Comparison of ENCODE assay signal across 12 mouse cellular contexts in the genomic region with DNA sequence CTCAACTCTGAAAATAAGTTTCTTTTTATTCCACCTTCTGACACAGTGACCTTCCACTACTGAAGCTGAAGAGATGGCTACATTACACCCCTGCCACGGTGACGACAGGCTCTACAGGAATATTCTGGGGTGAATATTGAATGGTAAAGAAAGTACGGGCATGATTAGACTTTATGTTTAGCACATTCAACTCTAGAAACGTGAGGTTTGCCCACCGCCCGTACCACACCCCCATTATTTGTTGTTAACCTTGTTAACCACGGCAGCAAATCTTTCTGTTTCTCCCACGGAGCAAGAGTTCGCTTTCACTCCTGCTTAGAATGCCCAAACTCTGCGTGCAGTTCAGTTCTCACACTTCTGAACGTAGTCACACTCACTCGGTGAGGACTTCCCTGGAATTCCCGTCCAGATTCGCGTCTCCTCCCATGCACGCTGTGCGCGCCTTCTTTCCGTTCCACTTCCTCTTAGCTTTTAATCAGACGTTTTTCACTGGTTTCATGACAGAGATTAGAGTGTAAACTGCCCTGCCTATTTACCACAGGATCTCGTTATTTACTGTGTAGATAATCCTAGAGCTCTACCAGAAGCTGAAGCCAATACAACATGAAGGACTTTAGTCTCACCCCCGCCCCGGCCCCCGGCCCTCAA.
DNase-seq lines count a peak whose midpoint lies in the region; ATAC-seq and TF ChIP-seq lines count a peak whose summit lies in the region.
"Had no signal": no experiment of that assay in that cellular context is flagged by ENCODE, and none has a peak within 500 bp of the region (broad histone marks: within the 10 kb centered on the region; RNA-seq: fewer than 3 reads in every experiment).

No protein-coding gene starts in this region.

- intact Hi-C loops in gastrocnemius, postnatal 14 days (cut with DNase I; ENCODE audit: low total_unique reads): no loop called here

- H3K4me3 ChIP-seq in kidney, postnatal 0 days (replicated peaks; ENCODE audit: low read depth, low read length): peak overlapping the region; percentile 13
- peak overlapping the region; percentile 13; the same call in 1 of the 2 replicates for H3K4me3 ChIP-seq in forebrain, postnatal 0 days (ENCODE audit: low read depth, low read length)
- H3K4me3 ChIP-seq: hindbrain, embryonic 12.5 days; midbrain, embryonic 10.5 days had no signal

- DNase-seq in kidney, postnatal 0 days (ENCODE audit: low spot score): peak; percentile 64
- no peak for DNase-seq in kidney, postnatal 14 days
- DNase-seq in forebrain, postnatal 0 days: peak; percentile 24
- peak; percentile 30 for DNase-seq in lung, postnatal 10 days
- no peak for DNase-seq in urinary bladder, adult 2 months (ENCODE audit: low spot score)
- no peak for DNase-seq in frontal cortex, postnatal 25 days (ENCODE audit: low spot score in 2 of 2)
- DNase-seq in gastrocnemius, postnatal 14 days: no peak
- DNase-seq: embryo, embryonic 11 days; spleen, adult 18-20 months had no signal

- no peaks in the 10 kb centered on the region for H3K9me3 ChIP-seq in kidney, postnatal 0 days (replicated peaks; ENCODE audit: low read length)
- H3K9me3 ChIP-seq in forebrain, postnatal 0 days (ENCODE audit: low read length): no peaks in the 10 kb centered on the region
- H3K9me3 ChIP-seq: hindbrain, embryonic 12.5 days; midbrain, embryonic 10.5 days had no signal

- H3K27ac ChIP-seq in kidney, postnatal 0 days: peak overlapping the region; percentile 58
- no peak overlapping the region for H3K27ac ChIP-seq in forebrain, postnatal 0 days (ENCODE audit: low read depth, low read length)
- H3K27ac ChIP-seq: hindbrain, embryonic 12.5 days; midbrain, embryonic 10.5 days had no signal

- no peak for TF ChIP-seq CTCF in kidney, postnatal 0 days (IDR thresholded peaks at IDR 0.05; ENCODE audit: low read depth)
- TF ChIP-seq CTCF in forebrain, postnatal 0 days (IDR thresholded peaks at IDR 0.05; ENCODE audit: low read depth): no peak

- peak overlapping the region; percentile 45 for H3K4me2 ChIP-seq in kidney, postnatal 0 days (ENCODE audit: low read length)
- H3K4me2 ChIP-seq in forebrain, postnatal 0 days (ENCODE audit: low read depth): peak overlapping the region; percentile 36
- H3K4me2 ChIP-seq: hindbrain, embryonic 12.5 days had no signal

- H3K36me3 ChIP-seq in kidney, postnatal 0 days (ENCODE audit: insufficient read depth, low read length): no peaks in the 10 kb centered on the region
- no peaks in the 10 kb centered on the region for H3K36me3 ChIP-seq in forebrain, postnatal 0 days (ENCODE audit: insufficient read depth)
- H3K36me3 ChIP-seq: hindbrain, embryonic 12.5 days; midbrain, embryonic 10.5 days had no signal

- WGBS in kidney, postnatal 0 days: 28% methylated on average over 24 of the region's 24 CpGs
- 28% methylated on average over 24 of the region's 24 CpGs for whole genome bisulfite sequencing in forebrain, postnatal 0 days

- 0 out of 2 replicates have a peak overlapping the region, but pooled peaks have one; percentile 15 for H3K9ac ChIP-seq in kidney, postnatal 0 days (ENCODE audit: low read depth, low read length)
- no peak overlapping the region for H3K9ac ChIP-seq in forebrain, postnatal 0 days
- H3K9ac ChIP-seq: hindbrain, embryonic 12.5 days had no signal

- peaks cover 5% of the 10 kb centered on the region; the same call in 1 of the 2 replicates for H3K4me1 ChIP-seq in kidney, postnatal 0 days (replicated peaks; ENCODE audit: insufficient read depth, low read length)
- 0 out of 2 replicates have a peak, but pooled peaks cover 4% of the 10 kb centered on the region for H3K4me1 ChIP-seq in forebrain, postnatal 0 days (ENCODE audit: insufficient read depth)
- H3K4me1 ChIP-seq: hindbrain, embryonic 12.5 days had no signal

- ATAC-seq in kidney, postnatal 0 days (replicated peaks; ENCODE audit: low FRiP score, low read depth): no peak
- ATAC-seq in common myeloid progenitor, adult 5-6 weeks (replicated peaks; ENCODE audit: low read depth, poor library complexity, severe bottlenecking): peak; percentile 48
- no peak for ATAC-seq in forebrain, postnatal 0 days

- no peaks in the 10 kb centered on the region for H3K27me3 ChIP-seq in kidney, postnatal 0 days (ENCODE audit: insufficient read depth, low read length)
- H3K27me3 ChIP-seq in forebrain, postnatal 0 days (ENCODE audit: insufficient read depth, low read length): peaks cover 5% of the 10 kb centered on the region; the same call in 1 of the 2 replicates
- H3K27me3 ChIP-seq: hindbrain, embryonic 12.5 days had no signal

Comparison
In these comparisons a context has a peak if more than half of its experiments do, and no peak if none do; other contexts are left out.
1. DNase-seq: peak in kidney, postnatal 0 days (single experiment), forebrain, postnatal 0 days (single experiment) and lung, postnatal 10 days (single experiment); none in kidney, postnatal 14 days (single experiment), urinary bladder, adult 2 months (single experiment), frontal cortex, postnatal 25 days (0 of 2) and gastrocnemius, postnatal 14 days (single experiment).